Mouse (Mus musculus) common myeloid progenitor, adult 5-6 weeks (primary cell): ENCODE measurements at regions not wholly inside any gene's neighbourhood (a gene's known extent, or its start where the extent isn't known, plus 50 kb on each side); places are given as distances from the start of the nearest gene placed in this dataset.
"Not testable (repeated sequence)": the region's sequence is repeated elsewhere in the genome, so short reads cannot be mapped to it uniquely, and the experiment has no call there.

ENCODE experiments used
- ATAC-seq: replicated peaks from 2 replicates; pipeline ENCODE4 v1.8.0; 2016; ENCODE audit warnings: low read depth, mild to moderate bottlenecking, moderate TSS enrichment, inconsistent platforms; ENCODE audit not compliant: poor library complexity, severe bottlenecking

DNA sequence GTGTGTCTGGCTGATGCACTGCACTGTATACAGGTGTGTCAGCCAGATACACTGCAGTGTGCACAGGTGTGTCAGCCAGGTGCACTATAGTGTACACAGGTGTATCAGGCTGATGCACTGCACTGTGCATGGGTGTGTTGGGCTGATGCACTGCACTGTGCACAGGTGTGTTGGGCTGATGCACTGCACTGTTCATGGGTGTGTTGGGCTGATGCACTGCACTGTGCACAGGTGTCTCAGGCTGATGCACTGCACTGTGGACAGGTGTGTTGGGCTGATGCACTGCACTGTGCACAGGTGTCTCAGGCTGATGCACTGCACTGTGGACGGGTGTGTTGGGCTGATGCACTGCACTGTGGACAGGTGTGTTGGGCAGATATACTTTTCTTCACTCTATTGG, 181.2 kb downstream of the 1810013L24Rik start:
- ATAC-seq = no peak

DNA sequence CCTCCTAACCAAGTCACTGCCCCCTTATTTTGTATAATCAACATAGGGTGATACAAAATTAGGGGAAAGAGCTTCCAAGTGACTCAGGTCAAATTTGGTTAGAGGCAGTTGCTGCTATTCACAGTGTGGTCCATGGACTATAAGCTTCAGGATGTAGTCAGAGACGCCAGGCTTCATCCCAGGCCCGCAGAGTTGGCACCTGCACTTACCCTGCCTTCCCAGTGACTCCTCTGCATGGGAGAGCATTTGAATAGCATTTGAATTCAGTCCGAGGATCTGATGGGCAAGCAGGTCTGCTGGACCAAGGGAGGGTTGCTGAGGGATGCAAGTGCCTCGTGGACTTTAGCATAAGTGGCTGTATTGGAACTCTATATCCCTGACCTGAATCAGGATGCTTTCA, 181.8 kb downstream of the 1810013L24Rik start:
- no peak for ATAC-seq

DNA sequence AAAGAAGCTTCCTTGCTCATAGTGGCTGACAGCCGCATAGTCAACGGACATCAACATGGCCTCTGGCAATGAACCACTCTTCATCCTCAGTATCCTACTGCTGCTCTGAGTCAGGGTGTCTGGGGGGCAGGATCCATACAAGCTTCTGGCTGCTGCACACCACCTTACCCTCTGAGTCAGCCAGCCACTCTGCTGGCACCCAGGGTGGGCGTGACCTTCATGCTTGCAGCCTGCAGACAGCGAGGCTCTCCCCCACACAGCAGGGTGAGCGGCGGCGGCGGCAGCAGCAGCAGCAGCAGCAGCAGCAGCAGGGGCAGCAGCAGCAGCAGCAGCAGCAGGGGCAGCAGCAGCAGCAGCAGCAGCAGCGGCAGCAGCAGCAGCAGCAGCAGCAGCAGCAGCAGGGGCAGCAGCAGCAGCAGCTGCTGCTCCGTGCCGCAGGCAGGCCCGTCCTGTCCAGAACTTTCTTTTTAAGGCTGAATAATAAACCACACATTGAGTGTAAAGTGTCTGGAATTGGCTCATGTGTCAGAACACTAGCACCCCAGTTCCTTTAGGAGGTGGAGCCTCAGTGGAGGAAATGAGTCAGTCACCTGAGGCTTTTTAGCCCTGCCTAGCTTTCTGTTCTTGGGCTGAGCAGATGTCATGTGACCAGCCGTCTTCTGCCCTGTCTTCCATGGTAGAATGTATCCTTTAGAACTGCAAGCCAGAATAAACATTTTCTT, 186.3 kb downstream of the 1810013L24Rik start:
- ATAC-seq = no peak

DNA sequence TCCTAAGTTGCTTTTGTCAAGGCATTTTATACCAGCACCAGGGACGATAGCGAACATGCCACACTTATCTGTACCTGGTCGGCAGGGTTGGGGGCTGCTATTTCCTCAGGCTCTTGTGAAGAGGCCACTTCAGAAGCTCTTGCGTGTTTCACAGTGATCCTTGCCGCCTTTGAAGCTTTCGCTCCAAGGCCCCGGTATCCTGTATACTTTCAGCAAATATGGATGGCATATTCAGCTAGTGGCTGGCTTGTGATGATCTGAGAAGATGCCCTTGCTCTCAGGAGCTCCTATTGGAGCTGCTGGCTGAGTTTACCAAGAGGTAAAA, 186.8 kb downstream of the 1810013L24Rik start:
- ATAC-seq = no peak

DNA sequence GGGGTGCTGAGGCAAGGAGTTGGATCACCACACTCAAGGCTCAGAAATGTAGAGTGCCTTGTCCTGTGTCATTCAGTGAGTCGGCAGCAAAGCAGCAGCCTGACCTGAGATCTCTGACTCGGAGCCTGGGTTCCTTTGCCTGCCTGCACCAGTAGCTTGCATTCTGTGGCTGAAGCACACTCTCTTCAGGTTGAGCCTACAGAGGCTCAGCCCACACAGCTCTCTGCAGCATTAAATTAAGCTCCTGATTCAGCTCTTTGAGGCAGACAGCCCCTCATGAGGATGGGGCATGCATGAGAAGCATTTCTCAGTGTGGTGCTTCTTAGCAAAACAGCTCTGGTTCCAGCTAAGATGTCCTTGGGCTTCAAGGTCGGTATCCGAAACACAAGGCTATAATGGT, 200.8 kb downstream of the 1810013L24Rik start:
- no peak for ATAC-seq

GRCm38 (mm10) chr16:9043271-9043670, 213.4 kb downstream of the 1810013L24Rik start:
- ATAC-seq = no peak

DNA sequence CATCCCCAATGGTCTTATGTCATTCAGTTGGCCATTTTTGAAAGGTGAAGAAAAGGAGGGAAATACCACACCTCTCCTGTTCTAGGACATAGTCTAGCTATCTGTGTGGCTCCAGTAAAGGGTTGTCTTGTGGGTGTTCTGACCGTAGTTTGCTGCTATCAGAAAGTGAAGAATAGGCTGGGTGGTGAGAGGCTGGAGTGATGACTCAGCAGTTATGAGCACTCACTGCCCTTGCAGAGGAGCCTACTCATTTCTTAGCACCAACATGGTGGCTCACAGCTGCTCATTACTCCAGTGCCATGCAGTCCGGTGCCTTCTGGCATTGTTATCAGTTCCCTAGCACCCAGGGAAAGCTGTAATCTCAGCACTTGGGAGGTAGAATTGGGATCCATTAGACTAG, 217.0 kb downstream of the 1810013L24Rik start:
- no peak for ATAC-seq

- ATAC-seq = no peak
Observed at GRCm38 (mm10) chr16:9054415-9054814, 224.5 kb downstream of the 1810013L24Rik start.

DNA sequence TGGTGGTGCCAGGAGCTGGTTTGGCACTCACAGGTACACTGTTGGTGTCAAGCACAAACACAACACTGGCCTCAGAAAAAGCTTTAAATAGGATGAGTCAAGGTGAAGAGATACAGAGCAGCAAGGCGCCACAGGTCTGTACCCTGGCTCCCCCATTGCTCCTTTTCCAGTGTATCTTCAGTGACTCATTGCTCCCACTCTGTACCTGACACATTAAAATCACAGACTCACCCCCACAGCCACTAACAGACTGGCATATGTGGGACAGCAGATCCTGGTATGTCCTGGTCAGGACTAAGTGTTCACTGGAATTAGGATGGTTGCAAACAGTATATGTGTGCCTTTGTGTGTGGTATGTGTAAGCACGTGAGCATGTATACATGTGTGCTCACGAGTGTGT, 226.5 kb downstream of the 1810013L24Rik start:
- ATAC-seq = no peak

- ATAC-seq = no peak
Observed at GRCm38 (mm10) chr16:9071526-9071925, 241.6 kb downstream of the 1810013L24Rik start.

GRCm38 (mm10) chr16:9071956-9072355, 242.1 kb downstream of the 1810013L24Rik start:
- ATAC-seq = not testable (repeated sequence)

- no peak for ATAC-seq
Observed at GRCm38 (mm10) chr16:9074295-9074694, 244.4 kb downstream of the 1810013L24Rik start.

DNA sequence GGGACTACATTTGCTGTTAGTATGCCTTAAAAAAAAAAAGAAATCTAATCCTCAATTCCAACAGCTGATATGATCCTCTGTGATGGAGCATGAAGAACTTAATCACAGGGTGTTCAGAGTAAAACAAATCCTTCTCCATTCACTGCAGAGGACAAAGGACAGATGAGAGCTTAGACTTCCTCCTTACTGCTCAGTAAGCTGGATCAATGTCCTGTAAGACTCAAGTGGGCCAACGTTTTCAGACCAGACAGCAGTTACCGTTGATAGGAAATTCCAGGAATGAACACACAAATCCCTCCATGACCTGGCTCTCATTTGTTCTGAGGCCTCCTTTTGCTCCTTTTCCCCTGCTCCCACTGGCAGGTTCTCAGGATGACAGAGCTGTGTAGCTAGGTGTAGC, 247.6 kb downstream of the 1810013L24Rik start:
- no peak for ATAC-seq

DNA sequence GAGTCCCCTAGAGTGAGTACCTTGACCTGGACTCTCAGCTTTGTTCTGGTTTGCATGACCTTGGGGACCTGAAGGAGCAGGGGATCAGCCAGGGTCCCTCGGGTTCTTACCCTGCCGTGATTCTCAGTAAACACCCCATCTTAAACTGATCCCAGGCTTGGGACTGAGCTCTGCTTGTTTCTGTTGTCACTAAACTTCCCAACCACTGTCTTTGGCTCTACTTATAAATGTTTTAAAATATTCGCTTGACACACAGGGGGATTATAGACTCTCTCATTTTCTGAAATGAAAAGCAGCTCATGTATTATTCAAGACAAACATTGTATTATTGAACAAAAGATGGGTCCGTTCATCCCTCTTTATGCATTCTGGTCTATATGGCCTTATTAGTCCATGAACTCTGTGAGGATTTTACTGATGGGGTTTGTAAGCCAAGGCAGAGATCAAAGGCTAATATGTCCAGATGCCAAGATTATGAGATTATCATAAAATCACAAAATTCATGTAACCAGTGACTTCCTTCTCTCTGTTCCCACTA, 248.6 kb downstream of the 1810013L24Rik start:
- ATAC-seq = no peak

DNA sequence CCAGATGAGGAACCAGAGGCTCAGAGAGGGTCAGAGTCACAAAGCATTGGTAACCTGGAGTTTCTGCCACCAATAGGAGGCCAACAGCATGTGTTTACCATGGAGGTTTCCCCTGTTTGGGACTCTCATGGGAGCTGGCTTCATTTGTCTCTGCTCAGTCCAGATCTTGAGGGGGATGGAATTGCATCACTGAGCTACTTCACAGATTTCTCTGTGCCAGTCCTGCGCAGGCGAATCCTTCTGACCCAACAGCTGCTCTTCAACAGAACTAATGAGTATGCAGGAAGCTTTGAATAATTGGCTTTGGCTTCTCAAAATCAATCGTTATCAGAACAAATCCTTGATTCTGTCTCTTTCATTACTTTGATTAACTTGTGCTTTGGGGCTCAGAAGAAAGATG, 253.1 kb downstream of the 1810013L24Rik start:
- no peak for ATAC-seq

DNA sequence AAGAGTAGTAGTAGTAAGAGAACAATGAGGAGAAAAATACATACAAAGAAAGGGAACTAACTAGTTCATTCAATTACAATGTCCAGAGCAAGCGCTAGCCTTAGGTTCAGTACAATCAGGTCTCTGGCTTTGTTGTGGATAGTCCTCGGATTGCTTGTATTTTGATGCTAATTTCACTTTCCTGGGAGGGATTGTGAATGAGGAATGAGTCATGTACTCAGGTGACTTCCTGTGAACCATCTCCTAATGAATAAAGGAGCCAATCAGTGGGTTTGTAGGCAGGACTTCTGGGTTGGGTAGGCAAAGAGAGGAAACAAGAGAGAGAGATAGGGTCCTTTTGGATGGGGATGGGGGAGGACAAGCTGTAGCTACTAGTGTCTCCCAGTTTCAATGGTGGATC, 253.8 kb downstream of the 1810013L24Rik start:
- ATAC-seq = no peak

GRCm38 (mm10) chr16:9084581-9084980, 254.7 kb downstream of the 1810013L24Rik start:
- no peak for ATAC-seq

GRCm38 (mm10) chr16:9085133-9085532, 255.2 kb downstream of the 1810013L24Rik start:
- ATAC-seq = no peak

- ATAC-seq = no peak
Observed at GRCm38 (mm10) chr16:9085977-9086376, 256.1 kb downstream of the 1810013L24Rik start.

- no peak for ATAC-seq
Observed at GRCm38 (mm10) chr16:9091790-9092189, 261.9 kb downstream of the 1810013L24Rik start.

- no peak for ATAC-seq
Observed at GRCm38 (mm10) chr16:9092191-9092848, 262.4 kb downstream of the 1810013L24Rik start.

- ATAC-seq = no peak
Observed at GRCm38 (mm10) chr16:9093593-9093992, 263.7 kb downstream of the 1810013L24Rik start.
